In genomic region chr6:87233111-87233510, GRCm38 (mm10) we compare ENCODE assay signal across 21 mouse cellular contexts.
A peak's percentile ranks its signal among the peaks of the same experiment; 100 is the strongest.
DNase-seq lines count a peak whose midpoint lies in the region; ATAC-seq and TF ChIP-seq lines count a peak whose summit lies in the region.
"Had no signal": no experiment of that assay in that cellular context is flagged by ENCODE, and none has a peak within 500 bp of the region (broad histone marks: within the 10 kb centered on the region; RNA-seq: fewer than 3 reads in every experiment).

No protein-coding gene starts in this region.

- no peaks in the 10 kb centered on the region for H3K36me3 ChIP-seq in liver, adult 2 months (ENCODE audit: control insufficient read depth, insufficient read depth, low read length)
- H3K36me3 ChIP-seq in liver, embryonic 11.5 days (ENCODE audit: control insufficient read depth, insufficient read depth, low read length) = no peaks in the 10 kb centered on the region
- H3K36me3 ChIP-seq in intestine, embryonic 15.5 days = no peaks in the 10 kb centered on the region
- H3K36me3 ChIP-seq: hindbrain, embryonic 12.5 days had no signal

- H3K79me2 ChIP-seq in liver, adult 2 months (ENCODE audit: control insufficient read depth, insufficient read depth, low read length) = no peaks in the 10 kb centered on the region

- no peak for TF ChIP-seq CTCF in liver, adult 2 months (IDR thresholded peaks at IDR 0.05; ENCODE audit: low read depth, low read length)
- TF ChIP-seq CTCF in gastrocnemius, adult 2 months (IDR thresholded peaks at IDR 0.05) = no peak

- no peak overlapping the region for H3K4me2 ChIP-seq in liver, embryonic 11.5 days
- H3K4me2 ChIP-seq in intestine, embryonic 15.5 days (replicated peaks) = no peak overlapping the region
- H3K4me2 ChIP-seq: embryonic facial prominence, embryonic 12.5 days; forebrain, embryonic 13.5 days; heart, embryonic 11.5 days; hindbrain, embryonic 12.5 days; hindbrain, embryonic 15.5 days had no signal

- DNase-seq in liver, adult 2 months (ENCODE audit: extremely low read depth, low read depth, low spot score) = peak; percentile 69
- no peak for DNase-seq in liver, embryonic 11.5 days (ENCODE audit: low spot score)
- peak; percentile 65 for DNase-seq in gastrocnemius, adult 2 months
- DNase-seq in gastrocnemius, postnatal 25 days = peak; percentile 41
- no peak for DNase-seq in lung, postnatal 25 days (ENCODE audit: low spot score)
- DNase-seq: adrenal gland, adult 8-10 months; adrenal gland, postnatal 25 days; cerebellum, adult 18-20 months; cerebellum, adult 9-10 months; cerebellum, postnatal 14 days; kidney, adult 18-20 months had no signal

- H3K9me3 ChIP-seq in liver, embryonic 11.5 days (ENCODE audit: control insufficient read depth, low read length) = no peaks in the 10 kb centered on the region
- H3K9me3 ChIP-seq in intestine, embryonic 15.5 days = no peaks in the 10 kb centered on the region
- H3K9me3 ChIP-seq: embryonic facial prominence, embryonic 12.5 days; forebrain, embryonic 10.5 days had no signal

- 52% methylated on average over 4 of the region's 4 CpGs for WGBS in liver, adult 2 months
- WGBS in liver, embryonic 11.5 days = 80% methylated on average over 4 of the region's 4 CpGs
- WGBS in intestine, embryonic 15.5 days = 74% methylated on average over 4 of the region's 4 CpGs

- ATAC-seq in liver, embryonic 11.5 days (replicated peaks; ENCODE audit: low FRiP score) = no peak
- no peak for ATAC-seq in intestine, embryonic 15.5 days
- ATAC-seq: CD4-positive, CD25-positive, alpha-beta regulatory T cell, adult 4 months; forebrain, embryonic 13.5 days; forebrain, embryonic 16.5 days had no signal

- no peaks in the 10 kb centered on the region for H3K4me1 ChIP-seq in liver, adult 2 months (ENCODE audit: control insufficient read depth, insufficient read depth, low read length)
- H3K4me1 ChIP-seq in liver, embryonic 11.5 days (replicated peaks; ENCODE audit: control insufficient read depth, insufficient read depth, low read length) = no peaks in the 10 kb centered on the region
- no peaks in the 10 kb centered on the region for H3K4me1 ChIP-seq in intestine, embryonic 15.5 days (replicated peaks)
- H3K4me1 ChIP-seq: embryonic facial prominence, embryonic 12.5 days; forebrain, embryonic 13.5 days; hindbrain, embryonic 12.5 days had no signal

- H3K9ac ChIP-seq in liver, adult 2 months (ENCODE audit: low read depth, low read length) = no peak overlapping the region
- H3K9ac ChIP-seq in liver, embryonic 11.5 days (ENCODE audit: low read depth, low read length) = no peak overlapping the region
- no peak overlapping the region for H3K9ac ChIP-seq in intestine, embryonic 15.5 days
- H3K9ac ChIP-seq: embryonic facial prominence, embryonic 12.5 days; forebrain, embryonic 13.5 days; hindbrain, embryonic 12.5 days; hindbrain, embryonic 15.5 days had no signal

- no peak for TF ChIP-seq POLR2A in liver, adult 2 months (IDR thresholded peaks at IDR 0.05; ENCODE audit: extremely low read depth, insufficient read depth, low read length)

- H3K27ac ChIP-seq in liver, adult 2 months (replicated peaks; ENCODE audit: insufficient read depth, low read depth, low read length) = no peak overlapping the region
- H3K27ac ChIP-seq in liver, embryonic 11.5 days (ENCODE audit: low read depth, low read length) = no peak overlapping the region
- peak overlapping the region; percentile 63 for H3K27ac ChIP-seq in gastrocnemius, adult 2 months
- no peak overlapping the region for H3K27ac ChIP-seq in intestine, embryonic 15.5 days
- H3K27ac ChIP-seq: embryonic facial prominence, embryonic 12.5 days; forebrain, embryonic 10.5 days; forebrain, embryonic 13.5 days; hindbrain, embryonic 12.5 days; hindbrain, embryonic 15.5 days had no signal

- intact Hi-C loops in gastrocnemius, adult 2 months (cut with DNase I) = loop anchor here (5.0 kb wide), 1 partner anchor 46 kb away; no protein-coding TSS in a partner anchor

- no peak overlapping the region for H3K4me3 ChIP-seq in liver, adult 2 months (ENCODE audit: insufficient read depth, low read depth, low read length)
- no peak overlapping the region for H3K4me3 ChIP-seq in liver, embryonic 11.5 days (ENCODE audit: low read depth, low read length)
- peak overlapping the region; percentile 47 for H3K4me3 ChIP-seq in gastrocnemius, adult 2 months
- H3K4me3 ChIP-seq in intestine, embryonic 15.5 days (replicated peaks) = no peak overlapping the region
- H3K4me3 ChIP-seq: embryonic facial prominence, embryonic 12.5 days; erythroblast, embryonic 14.5 days; forebrain, embryonic 10.5 days; forebrain, embryonic 13.5 days; hindbrain, embryonic 12.5 days; hindbrain, embryonic 15.5 days had no signal

- no peaks in the 10 kb centered on the region for H3K27me3 ChIP-seq in liver, adult 2 months (ENCODE audit: control insufficient read depth, insufficient read depth, low read length)
- H3K27me3 ChIP-seq in liver, embryonic 11.5 days (replicated peaks; ENCODE audit: control insufficient read depth, insufficient read depth, low read length) = no peaks in the 10 kb centered on the region
- H3K27me3 ChIP-seq in intestine, embryonic 15.5 days (replicated peaks) = no peaks in the 10 kb centered on the region
- H3K27me3 ChIP-seq: embryonic facial prominence, embryonic 12.5 days; forebrain, embryonic 13.5 days; hindbrain, embryonic 12.5 days; hindbrain, embryonic 15.5 days had no signal

Comparison
In these comparisons a context has a peak if more than half of its experiments do, and no peak if none do; other contexts are left out.
1. DNase-seq: peak in liver, adult 2 months (single experiment), gastrocnemius, adult 2 months (single experiment) and gastrocnemius, postnatal 25 days (single experiment); none in liver, embryonic 11.5 days (single experiment) and lung, postnatal 25 days (single experiment).